Mouse (Mus musculus) thymus, adult 2 months (tissue): Measurements from ENCODE around the gene Zyx. TPM values are rescaled to one million over a fixed set of nuclear protein-coding genes. Genes with fewer than 3 reads are reported as not detected.

ENCODE experiments used
- DNase-seq: peaks from one replicate; pipeline ENCODE4 v3.0.0; 2021
- H3K27ac ChIP-seq: fragments of 200-500 bp; 2 replicates; pipeline ENCODE4 v1.5.1; 2012; ENCODE audit warnings: low read length, control low read depth; ENCODE audit not compliant: control insufficient read depth, insufficient read depth
- H3K27me3 ChIP-seq: fragments of 200-500 bp; 2 replicates; pipeline ENCODE4 v1.6.1; 2012; ENCODE audit warnings: mild to moderate bottlenecking, low read length, moderate library complexity, mixed read lengths; ENCODE audit not compliant: control insufficient read depth, insufficient read depth
- H3K36me3 ChIP-seq: fragments of 200-500 bp; 2 replicates; pipeline ENCODE4 v1.6.1; 2012; ENCODE audit warnings: mild to moderate bottlenecking, low read length, moderate library complexity; ENCODE audit not compliant: control insufficient read depth, insufficient read depth
- H3K4me1 ChIP-seq: fragments of 200-500 bp; replicated peaks from 2 replicates; pipeline ENCODE4 v1.6.1; 2012; ENCODE audit warnings: low read length; ENCODE audit not compliant: control insufficient read depth, insufficient read depth
- H3K4me3 ChIP-seq: fragments of 200-500 bp; 2 replicates; pipeline ENCODE4 v1.5.1; 2012; ENCODE audit warnings: mild to moderate bottlenecking, low read length, control low read depth, moderate library complexity; ENCODE audit not compliant: control insufficient read depth, insufficient read depth
- CTCF ChIP-seq: fragments of 200-500 bp; IDR thresholded peaks from 2 replicates; pipeline ENCODE4 v1.5.1; 2012; ENCODE audit warnings: mild to moderate bottlenecking, control low read depth, low read length, moderate library complexity, borderline replicate concordance; ENCODE audit not compliant: control insufficient read depth, poor library complexity, insufficient read depth; ENCODE audit errors: extremely low read depth
- POLR2A ChIP-seq: fragments of 200-500 bp; IDR thresholded peaks from 2 replicates; pipeline ENCODE4 v1.6.1; 2012; ENCODE audit warnings: mild to moderate bottlenecking, low read length, control low read depth, moderate library complexity; ENCODE audit not compliant: control insufficient read depth, poor library complexity, insufficient read depth; ENCODE audit errors: extremely low read depth
- WGBS: fragments of 180-500 bp; shearing (Covaris S2); methylation state at CpG from one replicate; pipeline ENCODE4 v1.1.7; 2018; 5-methylcytosine and 5-hydroxymethylcytosine counted together
- polyA plus RNA-seq: library from polyadenylated mRNA; depleted of rRNA; stranded (reverse); fragments of >200 nt; gene quantifications from 2 replicates; pipeline ENCODE4 v1.2.3, GENCODE M21; 2012; rRNA removed

The Zyx gene
- polyA plus RNA-seq, 1 experiment, result 209 TPM

- Histone ChIP-seq H3K27ac (no peak within 1 kb of the TSS), H3K36me3 (no peaks in the 10 kb centered on the region), H3K27me3 (no peaks in the 10 kb centered on the region), H3K4me3 (no peak within 1 kb of the TSS), H3K4me1 (no peaks in the 10 kb centered on the region)
- WGBS, result 97% methylated on average over 1 of the region's 1 CpGs
- no peak for DNase-seq
- TF ChIP-seq POLR2A, result no peak
- no peak for TF ChIP-seq CTCF
Measured at GRCm38 (mm10) chr6:42399938-42400337, 50.5 kb downstream of the Zyx start, which contains the start of gene Tas2r143. TSS of gene Tas2r143 (plus strand) at chr6:42400238.

- 93% methylated on average over 2 of the region's 2 CpGs for WGBS
- TF ChIP-seq POLR2A (no peak), CTCF (no peak)
- Histone ChIP-seq H3K4me1 (no peaks in the 10 kb centered on the region), H3K4me3 (no peak within 1 kb of the TSS), H3K27me3 (no peaks in the 10 kb centered on the region), H3K27ac (no peak within 1 kb of the TSS), H3K36me3 (no peaks in the 10 kb centered on the region)
- DNase-seq, result no peak
Measured at GRCm38 (mm10) chr6:42405134-42405533, 55.7 kb downstream of the Zyx start, which contains the start of gene Tas2r135. TSS of gene Tas2r135 (plus strand) at chr6:42405434.

Other genes starting within 250 kb of the Zyx start
- not detected in 2 replicates for gene Tas2r139, start 208.7 kb upstream of the Zyx start, polyA plus RNA-seq
- not detected in 2 replicates for gene Tas2r144, start 134.3 kb upstream of the Zyx start, polyA plus RNA-seq
- 9.7 and 11.7 TPM in 2 replicates for gene Gstk1, start 103.7 kb upstream of the Zyx start, polyA plus RNA-seq
- gene Tmem139, start 87.7 kb upstream of the Zyx start, polyA plus RNA-seq, result 0.59 TPM in 1 of 2 replicates, not detected in the other
- gene Casp2, start 84.6 kb upstream of the Zyx start, polyA plus RNA-seq, result 116 and 123 TPM in 2 replicates
- gene Clcn1, start 62.9 kb upstream of the Zyx start, polyA plus RNA-seq, result 0.66 and 1.00 TPM in 2 replicates
- 0.17 and 0.24 TPM in 2 replicates for gene Fam131b, start 25.0 kb upstream of the Zyx start, polyA plus RNA-seq
- gene Epha1, start 23.6 kb downstream of the Zyx start, polyA plus RNA-seq, result 3.6 and 4.7 TPM in 2 replicates
- 0.26 and 0.55 TPM in 2 replicates for gene Tas2r143, start 50.6 kb downstream of the Zyx start, polyA plus RNA-seq
- gene Tas2r135, start 55.8 kb downstream of the Zyx start, polyA plus RNA-seq, result 0.15 TPM in 1 of 2 replicates, not detected in the other
- not detected in 2 replicates for gene Tas2r126, start 84.9 kb downstream of the Zyx start, polyA plus RNA-seq
- gene Olfr458, start 115.6 kb downstream of the Zyx start, polyA plus RNA-seq, result not detected in 2 replicates
- not detected in 2 replicates for gene Olfr457, start 126.7 kb downstream of the Zyx start, polyA plus RNA-seq
- not detected in 2 replicates for gene Olfr456, start 137.6 kb downstream of the Zyx start, polyA plus RNA-seq
- not detected in 2 replicates for gene Olfr455, start 198.0 kb downstream of the Zyx start, polyA plus RNA-seq
- not detected in 2 replicates for gene Tcaf3, start 248.1 kb downstream of the Zyx start, polyA plus RNA-seq